In genomic region chr11:96715168-96715567, GRCm38 (mm10) we compare ENCODE assay signal across 4 mouse cellular contexts.
DNase-seq lines count a peak whose midpoint lies in the region; ATAC-seq and TF ChIP-seq lines count a peak whose summit lies in the region.
"Not testable (repeated sequence)": the region's sequence is repeated elsewhere in the genome, so short reads cannot be mapped to it uniquely, and the experiment has no call there.

No protein-coding gene starts in this region.

- 83% methylated on average over 2 of the region's 5 CpGs for whole genome bisulfite sequencing in hindbrain, embryonic 14.5 days
- WGBS in neural tube, embryonic 12.5 days = 86% methylated on average over 5 of the region's 5 CpGs
- 83% methylated on average over 3 of the region's 5 CpGs for WGBS in neural tube, embryonic 14.5 days

- H3K27ac ChIP-seq in ES-E14 (ENCODE audit: insufficient read depth, low read depth, low read length, poor library complexity, severe bottlenecking) = not testable (repeated sequence)
- H3K27ac ChIP-seq in hindbrain, embryonic 14.5 days = peak overlapping the region; percentile 66; the same call in 1 of the 2 replicates
- peak overlapping the region; percentile 62; the same call in 1 of the 2 replicates for H3K27ac ChIP-seq in neural tube, embryonic 12.5 days
- H3K27ac ChIP-seq in neural tube, embryonic 14.5 days (ENCODE audit: low read depth, low read length) = peak overlapping the region; percentile 25; the same call in 1 of the 2 replicates

- not testable (repeated sequence) for H3K27me3 ChIP-seq in hindbrain, embryonic 14.5 days (ENCODE audit: control insufficient read depth, insufficient read depth, low read length); neural tube, embryonic 12.5 days (replicated peaks); neural tube, embryonic 14.5 days (ENCODE audit: control insufficient read depth, insufficient read depth, low read length)

- in situ Hi-C loops in ES-E14 (cut with MboI; ENCODE audit: low sequenced_read_pairs in 2 of 2, unreplicated experiment in 2 of 2) = not testable (repeated sequence)

- not testable (repeated sequence) for ATAC-seq in hindbrain, embryonic 14.5 days (ENCODE audit: low FRiP score); neural tube, embryonic 12.5 days (ENCODE audit: low FRiP score, low read depth); neural tube, embryonic 14.5 days (ENCODE audit: low read depth)

- not testable (repeated sequence) for H3K9me3 ChIP-seq in ES-E14 (ENCODE audit: control insufficient read depth, insufficient read depth, low read depth, low read length); hindbrain, embryonic 14.5 days (ENCODE audit: control insufficient read depth, low read length); neural tube, embryonic 12.5 days; neural tube, embryonic 14.5 days (ENCODE audit: control insufficient read depth, low read length)

- not testable (repeated sequence) for H3K9ac ChIP-seq in ES-E14 (ENCODE audit: insufficient read depth, low read depth, low read length, poor library complexity, severe bottlenecking); hindbrain, embryonic 14.5 days; neural tube, embryonic 12.5 days; neural tube, embryonic 14.5 days (replicated peaks; ENCODE audit: low read depth, low read length)

- H3K36me3 ChIP-seq in ES-E14 (ENCODE audit: control insufficient read depth, insufficient read depth, low read length, poor library complexity, severe bottlenecking); hindbrain, embryonic 14.5 days (replicated peaks; ENCODE audit: control insufficient read depth, insufficient read depth); neural tube, embryonic 12.5 days; neural tube, embryonic 14.5 days (ENCODE audit: control insufficient read depth, insufficient read depth, low read length): not testable (repeated sequence)

- peaks cover 7 to 12% of the 10 kb centered on the region in 2 experiments; a peak in 3 of 4 replicates for H3K4me1 ChIP-seq in ES-E14 (ENCODE audit: control insufficient read depth in 2 of 2, insufficient read depth in 2 of 2, low read length in 2 of 2, poor library complexity in 1 of 2)
- H3K4me1 ChIP-seq in hindbrain, embryonic 14.5 days (replicated peaks; ENCODE audit: control insufficient read depth, insufficient read depth, low read length) = peaks cover 11% of the 10 kb centered on the region
- peaks cover 30% of the 10 kb centered on the region for H3K4me1 ChIP-seq in neural tube, embryonic 12.5 days
- peaks cover 38% of the 10 kb centered on the region for H3K4me1 ChIP-seq in neural tube, embryonic 14.5 days (ENCODE audit: control insufficient read depth, insufficient read depth, low read length)

- not testable (repeated sequence) for DNase-seq in ES-E14 (ENCODE audit: low read depth, low spot score); hindbrain, embryonic 14.5 days (ENCODE audit: low spot score)

- not testable (repeated sequence) for H3K4me2 ChIP-seq in hindbrain, embryonic 14.5 days (replicated peaks); neural tube, embryonic 12.5 days (replicated peaks); neural tube, embryonic 14.5 days (ENCODE audit: low read depth, low read length)

- H3K4me3 ChIP-seq in ES-E14 (ENCODE audit: insufficient read depth in 1 of 2, low read depth in 1 of 2, low read length in 2 of 2, poor library complexity in 1 of 2, severe bottlenecking in 1 of 2); hindbrain, embryonic 14.5 days (replicated peaks; ENCODE audit: low read length); neural tube, embryonic 12.5 days; neural tube, embryonic 14.5 days (ENCODE audit: low read depth, low read length): not testable (repeated sequence)

TF ChIP-seq in ES-E14, 5 proteins besides CTCF, POLR2A, EP300 and RAD21:
- 0 out of 2 replicates have a peak, but pooled peaks have one; percentile 50 for TF ChIP-seq ZNF384 (IDR thresholded peaks at IDR 0.05; ENCODE audit: low read depth, low read length)
TF ChIP-seq in ES-E14: peak in this region for 1; not testable (repeated sequence) for 4.
